Mouse (Mus musculus): ENCODE measurements around the gene Repin1.
A peak's percentile ranks its signal among the peaks of the same experiment; 100 is the strongest.

Repin1 gene

GRCm38 (mm10) chr6:48578736-48579135 lies 14.9 kb upstream of the Repin1 start:
- peak; percentile 34 to 82 for DNase-seq (ENCODE audit: inconsistent age in 2 of 2, low spot score in 1 of 2)

DNA sequence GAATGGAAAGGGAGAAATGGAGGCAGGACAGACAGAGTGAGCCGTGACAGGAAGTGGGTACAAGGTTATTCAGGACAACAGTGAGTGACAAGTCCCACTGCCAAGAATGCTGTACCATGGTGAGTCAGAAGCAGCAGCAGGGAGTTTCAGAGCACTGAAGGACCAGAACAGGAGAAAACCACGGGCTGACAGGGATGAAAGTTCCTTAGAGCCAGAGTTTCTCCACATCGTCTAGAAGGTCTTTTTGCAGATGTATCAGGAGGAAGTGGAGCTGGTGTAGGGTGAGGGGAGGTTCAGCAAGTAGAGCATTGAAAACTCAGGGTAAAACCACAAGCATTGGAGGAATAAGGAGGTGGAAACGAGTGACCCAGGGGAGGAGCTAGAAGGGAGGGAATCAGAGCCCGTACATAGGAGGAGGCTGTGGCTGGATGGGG lies 14.5 kb upstream of the Repin1 start:
- peak; percentile 66 to 85 for DNase-seq (ENCODE audit: inconsistent age in 2 of 2, low spot score in 1 of 2)

DNA sequence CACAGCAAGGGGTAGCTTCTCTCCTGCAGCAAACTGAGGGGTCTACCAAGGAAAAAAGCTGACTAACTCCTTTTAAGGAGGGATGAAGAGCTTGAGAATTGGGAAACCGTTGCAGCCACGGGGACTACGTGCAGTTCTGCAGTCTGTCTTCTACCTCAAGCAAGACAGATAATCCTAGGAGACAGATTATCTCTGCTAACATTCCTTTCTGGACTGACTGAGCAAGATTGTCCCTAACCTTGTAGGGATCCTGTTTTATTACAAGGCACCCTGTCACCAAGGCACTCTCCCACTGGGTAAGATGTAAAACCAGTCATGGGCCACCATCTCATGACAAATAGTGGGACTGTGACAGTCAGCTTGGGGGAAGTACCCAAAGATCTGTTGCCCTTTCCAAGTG lies 12.4 kb upstream of the Repin1 start:
- no peak for DNase-seq (ENCODE audit: inconsistent age in 2 of 2, low spot score in 1 of 2)

DNA sequence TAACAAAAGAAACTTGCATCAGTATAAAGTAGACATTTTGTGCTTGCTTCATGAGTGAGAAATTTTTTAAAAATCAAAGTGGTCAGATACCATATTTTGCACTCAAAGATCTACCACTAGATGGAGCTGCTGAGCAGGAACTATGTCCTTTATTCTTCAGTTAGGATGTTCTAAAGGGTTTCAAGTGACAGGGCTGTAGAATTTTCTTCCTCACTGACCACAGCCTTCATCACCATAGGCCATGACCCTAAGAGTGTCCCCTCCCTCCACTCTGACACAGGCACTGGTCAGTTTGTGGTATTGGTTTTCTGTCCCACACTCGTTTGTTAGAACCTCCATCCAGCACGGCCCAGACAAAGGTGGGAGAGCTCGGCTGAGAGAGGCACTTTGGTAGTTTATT lies 11.6 kb upstream of the Repin1 start:
- DNase-seq (ENCODE audit: inconsistent age in 2 of 2, low spot score in 1 of 2), result peak in 1 of 2 experiments; percentile 87

- no peak for DNase-seq (ENCODE audit: inconsistent age in 2 of 2, low spot score in 1 of 2)
Observed at GRCm38 (mm10) chr6:48589194-48589750, 4.4 kb upstream of the Repin1 start, which contains the start of gene Gm45021. Gene Gm45021, plus strand, starts transcription at chr6:48589610.

- DNase-seq (ENCODE audit: inconsistent age in 2 of 2, low spot score in 1 of 2), result no peak
Observed at GRCm38 (mm10) chr6:48591221-48591845, 2.4 kb upstream of the Repin1 start.

DNA sequence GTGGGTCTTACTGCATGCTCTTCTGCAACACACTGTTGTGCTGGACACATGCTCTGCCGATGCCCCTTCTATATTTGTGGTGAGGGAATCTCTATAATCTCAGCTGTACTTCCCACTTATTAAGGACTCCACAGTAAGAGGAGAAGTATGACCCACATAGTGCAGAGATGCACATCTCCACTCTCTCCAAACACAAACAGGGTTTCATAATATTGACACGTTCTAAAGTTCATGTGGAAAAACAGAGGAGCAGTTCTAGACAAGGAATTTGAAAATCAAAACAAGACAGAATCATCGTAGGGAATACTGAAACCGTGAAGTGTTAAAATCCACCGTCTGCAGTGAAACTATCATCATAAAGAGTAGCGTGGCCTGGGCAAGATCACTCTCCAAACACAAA lies 1.8 kb upstream of the Repin1 start:
- no peak for DNase-seq (ENCODE audit: inconsistent age in 2 of 2, low spot score in 1 of 2)

GRCm38 (mm10) chr6:48594043-48594738 lies 508 bp downstream of the Repin1 start:
- peak; percentile 78 to 89 for DNase-seq (ENCODE audit: inconsistent age in 2 of 2, low spot score in 1 of 2)

DNA sequence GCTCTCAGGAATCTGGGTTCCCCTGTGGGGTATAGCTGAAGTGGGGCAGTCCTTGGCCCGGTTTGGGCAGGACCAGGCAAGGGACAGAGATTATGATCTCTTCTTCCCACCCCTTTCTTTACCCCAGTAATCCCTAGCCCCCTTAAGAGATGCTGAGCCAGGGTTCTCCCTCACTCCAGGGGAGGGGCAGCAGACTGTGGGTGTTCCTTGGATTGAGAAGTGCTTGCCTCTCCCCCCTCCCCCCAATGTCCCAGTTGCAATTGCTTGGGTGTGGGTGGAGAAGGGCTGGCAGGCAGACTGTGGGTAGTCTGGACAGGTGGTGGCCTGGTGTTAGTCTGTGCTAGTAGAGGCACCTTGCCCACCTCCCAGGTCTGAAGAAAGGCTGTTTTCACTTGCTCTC lies 1.6 kb downstream of the Repin1 start:
- peak in 1 of 2 experiments; percentile 70 for DNase-seq (ENCODE audit: inconsistent age in 2 of 2, low spot score in 1 of 2)

DNA sequence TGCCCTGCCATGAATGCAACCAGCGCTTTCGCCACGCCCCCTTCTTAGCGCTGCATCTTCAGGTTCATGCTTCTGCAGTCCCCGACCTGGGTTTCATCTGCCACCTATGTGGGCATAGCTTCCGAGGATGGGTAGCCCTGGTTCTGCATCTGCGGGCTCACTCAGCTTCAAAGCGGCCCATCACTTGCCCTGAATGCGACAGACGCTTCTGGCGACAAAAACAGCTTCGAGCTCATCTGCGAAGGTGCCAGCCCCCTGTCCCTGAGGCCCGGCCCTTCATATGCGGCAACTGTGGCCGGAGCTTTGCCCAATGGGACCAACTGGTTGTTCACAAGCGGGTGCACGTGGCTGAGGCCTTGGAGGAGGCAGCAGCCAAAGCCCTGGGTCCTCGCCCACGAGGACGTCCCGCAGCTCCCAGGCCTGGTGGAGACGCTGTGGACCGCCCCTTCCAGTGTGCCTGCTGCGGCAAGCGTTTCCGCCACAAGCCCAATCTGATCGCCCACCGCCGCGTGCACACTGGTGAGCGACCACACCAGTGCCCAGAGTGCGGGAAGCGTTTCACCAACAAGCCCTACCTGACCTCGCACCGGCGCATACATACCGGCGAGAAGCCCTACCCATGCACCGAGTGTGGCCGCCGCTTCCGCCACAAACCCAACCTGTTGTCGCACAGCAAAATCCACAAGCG lies 3.0 kb downstream of the Repin1 start:
- no peak for DNase-seq (ENCODE audit: inconsistent age in 2 of 2, low spot score in 1 of 2)

GRCm38 (mm10) chr6:48597233-48597625 lies 3.5 kb downstream of the Repin1 start:
- DNase-seq (ENCODE audit: inconsistent age in 2 of 2, low spot score in 1 of 2), result no peak

- peak in 1 of 2 experiments; percentile 60 for DNase-seq (ENCODE audit: inconsistent age in 2 of 2, low spot score in 1 of 2)
Observed at GRCm38 (mm10) chr6:48600594-48600993, 6.9 kb downstream of the Repin1 start.

DNA sequence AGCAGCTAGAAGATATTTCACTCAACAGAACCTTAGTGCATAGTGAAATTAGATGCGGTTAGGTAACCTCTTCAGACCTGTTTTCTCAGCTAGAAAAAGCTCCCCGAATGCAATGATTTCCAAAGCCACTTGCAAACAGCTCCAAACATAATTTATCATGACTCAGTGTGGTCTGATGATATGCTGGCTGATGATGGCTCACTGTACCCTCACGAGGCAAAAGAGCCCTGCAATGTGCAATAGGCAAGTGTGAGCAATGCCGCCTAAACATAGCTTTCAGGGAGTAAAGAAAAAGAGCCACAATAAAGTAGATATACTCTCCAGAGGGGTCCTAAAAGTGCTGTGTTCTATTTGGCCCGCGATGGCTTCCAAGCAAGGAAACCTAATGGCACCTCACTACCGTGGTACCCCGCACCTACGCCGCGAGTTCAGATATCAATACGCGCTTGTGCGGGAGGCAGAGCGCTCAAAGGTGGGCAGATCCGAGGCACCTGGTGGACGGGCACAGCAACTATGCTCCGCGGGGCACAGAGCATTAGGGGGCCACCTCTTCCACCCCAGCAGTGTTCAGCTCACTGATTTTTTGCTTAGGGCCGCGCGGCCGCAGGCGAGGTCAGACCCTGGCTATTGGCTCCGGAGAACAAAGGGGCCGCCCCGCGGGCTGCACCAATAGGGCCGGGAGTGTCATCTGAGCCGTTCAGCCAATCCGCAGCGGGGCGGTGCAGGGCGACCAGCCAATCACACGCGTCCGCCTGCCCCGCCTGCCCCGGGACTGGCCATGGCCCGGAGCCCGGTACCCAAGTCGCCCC lies 7.8 kb downstream of the Repin1 start, which contains the start of gene Zfp775:
Gene Zfp775 (plus strand): TSS at position 793 of the 809 bp plus-strand sequence.
- DNase-seq (ENCODE audit: inconsistent age in 2 of 2, low spot score in 1 of 2), result peak; percentile 98 to 99

- peak in 1 of 2 experiments; percentile 55 for DNase-seq (ENCODE audit: inconsistent age in 2 of 2, low spot score in 1 of 2)
Observed at GRCm38 (mm10) chr6:48602080-48602741, 8.5 kb downstream of the Repin1 start.

DNA sequence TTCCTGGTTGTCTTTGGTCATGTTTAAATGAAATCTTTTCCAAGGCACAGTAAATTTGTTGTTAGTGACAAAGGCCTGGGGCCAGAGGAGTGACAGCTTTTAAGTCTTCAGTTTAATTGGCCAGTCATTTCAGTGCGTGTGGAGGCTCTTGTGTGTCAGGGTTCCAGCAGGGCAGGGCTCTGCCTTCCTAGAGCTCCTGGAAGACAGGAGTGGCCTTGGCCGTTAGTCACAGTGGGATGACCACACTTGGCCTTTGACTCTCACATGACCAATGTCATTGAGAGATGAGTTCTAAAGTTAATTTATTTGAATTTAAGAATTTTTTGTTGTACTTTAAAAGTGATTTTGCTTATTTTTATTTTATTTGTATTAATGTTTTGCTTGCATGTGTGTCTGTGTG lies 14.4 kb downstream of the Repin1 start:
- DNase-seq (ENCODE audit: inconsistent age in 2 of 2, low spot score in 1 of 2), result peak; percentile 71 to 86

- DNase-seq (ENCODE audit: inconsistent age in 2 of 2, low spot score in 1 of 2), result no peak
Observed at GRCm38 (mm10) chr6:48609512-48609911, 15.8 kb downstream of the Repin1 start.

- no peak for DNase-seq (ENCODE audit: inconsistent age in 2 of 2, low spot score in 1 of 2)
Observed at GRCm38 (mm10) chr6:48610657-48611056, 17.0 kb downstream of the Repin1 start.

DNA sequence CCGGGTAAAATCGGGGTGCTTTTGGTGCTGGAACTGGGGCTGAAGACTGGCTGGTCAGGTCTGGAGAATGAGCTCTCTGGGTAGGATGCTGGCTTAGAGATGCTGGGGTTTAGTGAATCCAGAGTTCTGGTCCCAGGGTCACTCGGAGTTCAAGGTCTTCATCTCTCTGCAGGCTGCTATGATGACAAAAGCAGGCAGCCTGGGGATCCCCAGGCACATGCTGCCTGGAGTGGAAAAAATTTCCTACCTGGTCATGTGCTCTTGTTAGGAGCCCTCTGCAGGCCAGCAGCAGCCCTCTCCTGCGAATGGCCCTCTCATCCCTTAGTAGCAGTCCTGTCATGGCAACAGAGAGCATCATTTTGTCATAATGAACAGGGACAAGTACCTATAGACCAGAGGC lies 19.8 kb downstream of the Repin1 start:
- DNase-seq (ENCODE audit: inconsistent age in 2 of 2, low spot score in 1 of 2), result peak in 1 of 2 experiments; percentile 55

GRCm38 (mm10) chr6:48614756-48615155 lies 21.1 kb downstream of the Repin1 start:
- DNase-seq (ENCODE audit: inconsistent age in 2 of 2, low spot score in 1 of 2), result no peak

- DNase-seq (ENCODE audit: inconsistent age in 2 of 2, low spot score in 1 of 2), result no peak
Observed at GRCm38 (mm10) chr6:48620031-48620430, 26.3 kb downstream of the Repin1 start.
